Mouse (Mus musculus): ENCODE results near the gene Prkag2. TPM values are rescaled to one million over a fixed set of nuclear protein-coding genes. Genes with fewer than 3 reads are reported as not detected.
A peak's percentile ranks its signal among the peaks of the same experiment; 100 is the strongest.
"Not testable (repeated sequence)": the region's sequence is repeated elsewhere in the genome, so short reads cannot be mapped to it uniquely, and the experiment has no call there.

The Prkag2 gene
- total RNA-seq, 2 experiments from 2014 or later, result 6.9 to 9.1 TPM

DNA sequence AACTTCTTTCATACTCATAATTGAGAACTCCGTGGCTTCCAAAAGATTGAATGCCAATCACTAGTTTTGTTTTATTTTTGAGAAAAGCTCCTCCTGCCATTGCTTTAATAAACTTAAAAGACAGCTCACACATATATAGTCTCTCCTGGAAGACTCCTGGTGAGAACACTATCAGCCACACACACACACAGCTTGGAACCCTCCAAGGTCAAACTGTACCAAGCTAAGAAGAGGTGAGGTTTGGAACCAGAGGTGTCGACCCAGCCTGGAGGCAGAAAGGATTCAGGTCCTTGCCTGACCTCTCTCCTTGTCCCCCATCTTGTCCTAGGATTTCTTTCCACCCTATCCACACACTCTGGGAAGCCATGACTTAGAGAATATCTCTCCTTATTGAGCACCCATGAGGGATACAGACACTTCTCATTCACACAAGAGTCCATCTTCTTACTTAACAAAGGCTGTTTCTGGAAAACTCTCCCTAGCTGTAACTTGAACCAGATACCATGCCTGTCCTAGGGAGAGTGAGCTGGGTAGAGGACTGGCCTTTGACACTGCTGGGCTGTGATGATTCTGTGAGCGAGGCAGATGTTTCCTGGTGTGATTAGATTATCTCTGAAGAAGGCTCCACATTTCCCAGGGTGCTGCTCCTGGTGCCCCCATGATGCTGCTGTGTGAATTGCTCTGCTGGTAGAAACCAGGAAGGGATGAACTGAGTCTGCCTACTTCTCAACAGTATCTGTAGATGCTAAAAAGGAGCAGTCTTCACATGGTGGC is 245.4 kb downstream of the Prkag2 start:
- peak; percentile 92 for ATAC-seq (replicated peaks; ENCODE audit: low FRiP score, low TSS enrichment, poor library complexity, severe bottlenecking)

DNA sequence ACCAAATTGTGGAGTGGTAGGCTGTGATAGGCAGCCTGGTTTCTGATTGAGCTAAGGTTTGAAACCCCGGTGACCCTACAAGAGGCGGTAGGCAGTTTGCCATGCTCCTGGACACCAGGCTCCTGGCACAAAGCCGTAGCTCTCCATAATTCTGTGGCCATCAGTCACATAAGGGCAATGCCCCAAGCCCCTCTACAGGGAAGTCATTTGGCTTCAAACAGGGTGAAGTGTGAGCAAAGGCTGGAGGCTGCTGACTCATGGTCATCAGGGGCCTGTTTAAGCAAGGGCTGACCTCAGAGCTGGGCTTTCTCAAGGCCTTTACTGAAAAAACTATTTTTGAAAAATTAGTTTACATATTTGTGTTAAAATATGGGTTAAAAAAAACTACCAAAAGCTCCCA is 246.2 kb downstream of the Prkag2 start:
- ATAC-seq (replicated peaks; ENCODE audit: low FRiP score, low TSS enrichment, poor library complexity, severe bottlenecking), result no peak

DNA sequence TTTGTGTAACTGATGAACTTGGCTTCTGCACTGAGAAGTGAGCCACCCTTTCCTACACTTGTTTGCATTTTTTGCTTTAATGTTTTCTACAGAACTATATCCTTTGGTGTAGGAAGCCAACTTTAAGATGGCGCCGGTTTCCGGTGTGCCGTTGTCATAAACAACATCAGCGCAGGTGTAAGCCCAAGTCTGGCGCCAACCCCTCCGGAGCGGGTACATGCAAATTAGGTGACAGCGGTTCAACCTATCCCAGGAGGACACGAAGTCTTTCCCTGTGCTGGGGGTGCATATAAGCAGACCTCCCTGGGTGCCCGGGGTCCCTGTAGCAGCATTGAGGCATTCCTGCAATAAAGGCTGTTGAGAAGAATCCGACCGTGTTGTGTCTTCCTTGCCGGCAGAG is 252.2 kb downstream of the Prkag2 start:
- not testable (repeated sequence) for ATAC-seq (replicated peaks; ENCODE audit: low FRiP score, low TSS enrichment, poor library complexity, severe bottlenecking)

DNA sequence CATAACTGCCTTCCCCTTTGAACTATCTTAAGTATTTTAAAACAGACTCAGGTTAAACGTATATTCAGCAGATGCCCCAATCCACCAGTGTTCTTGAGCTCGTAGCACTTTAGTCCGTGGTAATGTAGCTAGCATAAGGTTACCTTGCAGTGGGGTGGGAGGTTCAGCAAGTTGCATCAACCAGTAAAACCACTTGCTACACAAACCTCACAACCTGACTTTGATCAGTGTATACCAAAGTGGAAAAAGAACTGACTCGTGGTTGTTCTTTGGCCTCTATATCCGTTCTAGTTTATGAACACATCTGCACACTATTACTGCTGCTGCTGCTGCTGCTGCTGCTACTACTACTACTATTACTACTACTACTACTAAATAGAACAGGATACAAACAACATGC is 256.6 kb downstream of the Prkag2 start:
- no peak for ATAC-seq (replicated peaks; ENCODE audit: low FRiP score, low TSS enrichment, poor library complexity, severe bottlenecking)

DNA sequence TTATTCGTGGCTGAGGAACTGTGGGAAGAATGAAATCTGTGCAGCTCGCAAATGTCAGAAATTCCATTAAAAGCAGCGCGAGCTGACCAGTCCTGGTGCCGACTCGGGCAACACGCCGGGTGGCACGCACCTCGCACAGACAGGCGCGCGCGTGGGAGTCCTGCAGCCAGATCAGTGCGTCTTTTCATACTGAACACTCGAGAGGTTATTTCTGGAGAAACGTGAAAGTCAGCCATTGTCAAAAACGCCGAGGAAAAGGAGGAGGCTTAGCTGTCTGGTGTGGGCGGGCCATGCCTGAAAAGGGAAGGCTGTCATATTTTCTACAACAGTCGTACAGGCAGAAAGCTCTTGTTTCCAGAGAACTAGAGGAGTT is 257.4 kb downstream of the Prkag2 start:
- peak; percentile 13 for ATAC-seq (replicated peaks; ENCODE audit: low FRiP score, low TSS enrichment, poor library complexity, severe bottlenecking)

DNA sequence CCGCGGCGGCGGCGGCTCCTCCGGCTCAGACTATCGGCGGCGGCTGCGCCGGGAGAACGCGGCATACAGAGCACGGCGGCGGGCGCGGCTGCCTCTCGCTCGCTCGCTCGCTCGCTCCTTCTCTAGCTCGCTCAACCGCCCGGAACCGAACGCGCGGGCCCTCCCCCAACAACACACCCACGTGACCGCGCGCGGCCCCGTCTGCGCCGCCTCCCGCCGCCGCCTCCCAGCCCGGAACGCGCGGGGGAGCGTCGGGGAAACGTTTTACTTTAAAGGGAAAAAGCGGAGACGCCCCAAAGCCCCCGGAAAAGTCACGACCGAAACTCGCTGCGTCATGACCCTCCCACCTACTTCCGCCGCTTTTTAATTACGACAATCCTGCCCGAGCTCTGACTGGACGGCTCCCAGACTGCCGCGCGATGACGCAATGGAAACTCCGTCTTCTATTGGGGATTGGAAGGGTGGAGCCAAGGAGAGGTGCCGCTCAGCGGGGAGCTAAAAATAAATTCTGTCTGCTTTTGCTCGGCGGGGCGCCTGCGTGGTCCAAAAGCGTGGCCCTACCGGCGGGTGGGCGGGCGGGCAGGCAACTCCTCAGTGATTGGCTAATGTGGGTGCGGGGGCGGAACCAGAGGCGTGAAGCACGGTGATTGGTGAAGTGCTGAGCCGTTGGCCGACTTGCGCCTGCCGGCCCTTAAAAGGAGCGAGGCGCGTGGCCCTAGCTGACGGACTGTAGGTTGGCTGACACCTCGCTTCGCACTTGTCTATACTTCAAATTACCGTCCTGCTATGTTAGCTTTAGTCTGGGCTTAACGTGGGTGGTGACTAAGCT is 258.0 kb downstream of the Prkag2 start, which contains the start of gene Rheb:
Gene Rheb, minus strand, starts transcription at position 351 of the 829 bp plus-strand sequence.
- peak; percentile 89 for ATAC-seq (replicated peaks; ENCODE audit: low FRiP score, low TSS enrichment, poor library complexity, severe bottlenecking)

DNA sequence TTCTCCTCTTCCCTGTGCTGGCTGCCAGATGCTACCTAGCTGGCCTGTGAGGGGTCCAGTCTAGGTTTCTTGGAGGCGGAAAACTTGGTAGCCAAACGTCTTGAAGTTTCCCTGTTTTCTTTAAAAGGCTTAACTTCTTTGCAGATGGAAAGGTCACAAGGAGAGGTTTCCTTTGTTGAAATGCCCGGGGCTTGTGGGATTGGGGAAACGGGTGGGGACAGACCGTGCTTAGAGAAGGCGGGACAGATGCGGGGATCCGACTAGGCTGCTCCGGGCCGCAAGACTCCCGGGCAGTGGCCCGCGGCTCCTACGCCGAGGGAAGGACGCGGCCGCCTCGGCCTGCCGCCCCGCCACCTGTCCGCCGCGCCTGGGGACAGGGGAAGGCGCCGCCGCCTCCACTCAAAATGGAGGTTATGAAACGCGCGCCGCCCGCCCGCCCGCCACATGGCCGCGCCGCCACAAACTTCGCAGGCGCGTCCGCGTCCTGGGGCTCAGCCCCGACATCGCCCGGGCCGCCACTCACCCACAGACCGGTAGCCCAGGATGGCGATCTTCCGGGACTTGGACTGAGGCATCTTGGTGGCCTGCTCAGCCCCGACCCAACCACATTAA is 258.7 kb downstream of the Prkag2 start:
- ATAC-seq (replicated peaks; ENCODE audit: low FRiP score, low TSS enrichment, poor library complexity, severe bottlenecking), result no peak

DNA sequence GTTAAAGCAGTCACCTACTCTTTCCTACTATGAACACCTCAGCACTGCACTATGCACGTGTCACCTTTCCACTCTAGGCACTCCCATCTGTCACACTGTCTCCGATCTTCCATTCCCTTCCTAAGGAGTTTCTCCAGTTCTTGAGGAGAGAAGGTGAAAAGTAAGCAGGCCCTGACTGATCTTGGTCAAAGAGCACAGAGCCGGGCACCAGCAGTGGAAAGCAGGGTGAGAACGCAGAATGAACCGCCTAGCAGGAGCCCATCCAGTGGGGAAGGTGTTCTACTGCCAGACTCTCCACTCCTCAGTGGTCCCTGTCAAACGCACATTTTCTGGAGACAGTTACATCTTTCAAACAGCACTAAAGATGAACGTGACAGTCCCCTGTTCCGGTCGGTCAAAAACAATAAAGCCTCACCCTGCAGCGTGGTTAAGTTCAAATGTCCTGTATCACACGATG is 259.4 kb downstream of the Prkag2 start:
- ATAC-seq (replicated peaks; ENCODE audit: low FRiP score, low TSS enrichment, poor library complexity, severe bottlenecking), result no peak

DNA sequence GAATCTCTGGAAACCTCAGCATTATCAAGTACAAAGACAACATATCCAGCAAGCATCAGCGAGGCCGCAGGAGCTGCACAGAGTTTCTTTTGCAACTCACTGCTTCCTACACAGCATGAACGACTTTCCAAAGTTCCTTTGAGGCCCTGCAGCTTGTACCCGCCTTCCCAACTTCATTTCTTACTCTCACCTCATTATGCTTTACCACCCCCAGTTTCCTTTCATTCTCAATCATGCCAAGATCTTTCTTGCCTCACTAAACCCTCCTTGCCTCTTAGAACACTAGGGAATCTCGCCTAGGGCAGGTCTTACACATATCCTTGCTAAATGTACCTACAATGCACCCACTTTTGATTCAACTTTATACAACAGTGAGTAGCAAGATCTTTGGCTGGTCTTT is 266.0 kb downstream of the Prkag2 start:
- no peak for ATAC-seq (replicated peaks; ENCODE audit: low FRiP score, low TSS enrichment, poor library complexity, severe bottlenecking)

DNA sequence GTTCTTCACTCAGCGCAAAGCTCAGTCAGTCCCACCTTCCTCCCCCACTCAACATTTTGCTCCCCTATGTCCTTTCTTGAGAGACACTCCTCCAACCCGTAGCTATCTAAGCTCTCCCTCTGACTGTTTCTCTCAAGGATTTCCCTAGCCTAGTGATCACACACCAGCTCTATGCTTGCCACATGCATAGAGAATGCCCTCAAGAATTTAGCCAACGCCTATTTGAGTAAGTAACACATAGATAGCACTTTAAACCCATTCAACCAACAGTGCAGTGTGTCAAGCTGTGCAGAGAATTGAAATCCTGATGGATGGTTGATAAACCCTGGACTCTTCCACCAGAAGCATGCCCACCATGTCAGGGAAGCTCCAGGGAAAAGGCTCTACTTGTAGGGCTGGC is 268.5 kb downstream of the Prkag2 start:
- ATAC-seq (replicated peaks; ENCODE audit: low FRiP score, low TSS enrichment, poor library complexity, severe bottlenecking), result no peak

DNA sequence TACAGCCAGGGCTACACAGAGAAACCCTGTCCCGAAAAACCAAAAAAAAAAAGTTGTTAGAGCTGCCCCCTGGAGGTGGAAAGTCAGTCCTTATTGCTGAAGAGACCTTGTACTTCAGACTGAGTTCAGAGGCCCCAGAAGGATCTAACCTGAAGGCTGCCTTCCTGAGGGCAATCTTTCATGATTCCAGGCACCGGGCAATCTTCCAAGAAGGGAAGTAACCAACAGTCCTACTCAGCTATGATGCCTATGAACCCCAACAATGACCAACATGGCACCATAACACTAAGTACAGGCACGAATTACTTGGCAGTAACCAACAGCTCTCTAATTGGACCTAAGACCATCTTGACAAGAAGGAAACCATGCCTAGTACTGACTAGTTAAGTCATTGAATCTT is 272.0 kb downstream of the Prkag2 start:
- no peak for ATAC-seq (replicated peaks; ENCODE audit: low FRiP score, low TSS enrichment, poor library complexity, severe bottlenecking)

DNA sequence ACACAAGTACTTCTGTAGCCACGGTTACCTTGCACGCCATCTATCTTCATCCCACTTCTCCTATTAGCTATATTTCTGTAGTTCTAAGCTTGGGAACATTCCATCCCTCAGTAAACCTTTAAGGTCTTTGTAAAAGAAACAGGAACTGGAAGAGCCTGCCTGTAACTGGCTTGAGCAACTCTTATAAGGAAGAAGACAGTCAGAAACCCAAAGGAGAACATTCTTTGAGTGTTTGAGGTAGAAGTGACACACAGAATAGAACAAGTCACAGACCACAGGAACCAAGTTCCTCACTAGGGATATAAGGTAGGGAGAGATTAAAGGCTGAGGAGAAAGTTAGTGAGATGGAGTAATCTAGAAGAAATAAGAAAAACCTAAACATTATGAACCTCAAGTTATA is 273.3 kb downstream of the Prkag2 start:
- no peak for ATAC-seq (replicated peaks; ENCODE audit: low FRiP score, low TSS enrichment, poor library complexity, severe bottlenecking)

DNA sequence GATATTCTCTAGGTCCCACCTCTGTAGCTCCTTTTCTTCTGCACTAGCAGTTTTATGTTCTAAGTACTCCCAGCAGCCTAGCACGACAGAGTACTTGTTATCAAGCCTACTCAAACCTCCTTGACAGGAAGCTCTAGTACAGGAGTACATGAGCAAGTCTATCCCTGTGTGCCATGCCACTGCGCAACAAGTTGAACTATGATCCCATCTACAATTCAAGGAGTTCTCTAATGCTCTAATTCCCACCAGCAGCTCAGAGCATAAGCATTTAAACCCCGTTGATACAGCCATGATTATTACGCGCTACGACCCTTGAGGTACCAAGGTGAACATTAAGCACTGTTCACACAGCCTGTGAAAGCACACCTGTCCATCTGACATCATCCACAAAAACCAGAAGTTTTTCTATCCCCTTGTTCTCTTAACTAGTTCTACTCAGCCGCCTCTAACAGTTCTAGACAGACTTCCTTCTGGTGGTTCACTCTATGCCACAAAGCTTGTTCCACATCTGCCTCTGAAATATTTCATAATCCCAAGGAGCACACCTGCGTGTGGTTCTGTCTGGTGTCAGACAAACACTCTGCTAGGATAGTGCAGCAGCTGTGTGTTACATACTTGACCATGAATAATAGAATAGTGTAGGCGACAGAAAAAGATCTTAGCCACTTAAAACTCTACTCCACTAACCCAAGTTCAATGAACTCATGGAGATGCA is 274.2 kb downstream of the Prkag2 start:
- ATAC-seq (replicated peaks; ENCODE audit: low FRiP score, low TSS enrichment, poor library complexity, severe bottlenecking), result no peak

DNA sequence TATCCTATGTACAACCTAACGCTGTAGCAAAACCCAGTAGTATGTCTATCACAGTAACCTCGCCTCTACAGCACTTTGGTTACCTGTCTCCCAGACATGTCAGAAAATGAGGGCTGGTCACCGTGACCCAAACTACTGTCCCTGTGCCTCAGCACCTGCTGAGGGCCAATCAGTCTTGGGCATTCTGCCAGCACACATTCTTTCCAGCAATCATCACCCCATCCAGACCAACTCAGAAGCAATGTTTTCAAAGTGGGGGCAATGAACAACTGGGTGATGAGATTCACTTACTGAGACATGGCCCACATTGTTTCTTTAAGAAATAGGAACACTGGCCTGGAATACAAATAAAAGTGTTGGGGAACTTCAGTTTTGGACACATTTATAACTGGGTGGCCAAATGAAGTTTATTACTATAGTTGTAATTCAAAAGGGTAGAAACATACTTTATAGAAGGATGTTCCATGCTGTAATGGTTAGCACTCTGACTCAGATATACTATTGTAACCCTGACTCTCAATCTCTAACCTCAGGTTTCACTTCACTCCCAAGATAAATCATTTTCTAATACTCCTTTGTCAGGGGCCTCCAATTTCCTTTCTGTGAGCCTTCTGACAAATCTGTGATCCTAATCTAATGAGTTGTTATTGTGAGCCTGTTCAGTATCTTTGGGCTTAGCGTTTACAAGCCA is 274.9 kb downstream of the Prkag2 start:
- ATAC-seq (replicated peaks; ENCODE audit: low FRiP score, low TSS enrichment, poor library complexity, severe bottlenecking), result peak; percentile 51; the same call in 1 of the 2 replicates

DNA sequence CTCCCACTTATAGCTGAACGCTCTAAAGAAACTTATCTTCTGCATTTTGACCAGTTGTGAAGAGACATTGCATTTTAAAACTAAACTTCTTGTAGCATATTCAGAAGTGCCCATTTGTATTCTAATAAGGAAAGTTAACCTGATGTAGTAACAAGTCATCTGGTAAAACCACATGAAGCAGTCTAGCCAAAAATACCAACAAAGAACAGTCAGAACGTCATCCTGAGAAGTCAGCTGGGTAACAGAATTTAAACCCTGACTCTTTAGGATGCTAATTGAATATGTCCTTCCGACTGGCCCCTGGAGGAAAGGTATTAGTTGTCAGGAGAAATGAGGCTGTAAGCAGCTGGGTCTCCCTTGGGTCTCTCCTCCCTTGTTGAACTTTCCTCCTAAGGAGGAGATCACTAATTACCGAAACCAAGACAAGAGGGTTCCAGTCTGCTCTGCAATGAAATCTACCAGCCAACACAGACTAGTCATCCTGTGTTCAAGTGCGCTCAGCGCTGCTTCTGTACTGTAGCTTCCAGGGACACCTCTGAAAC is 276.5 kb downstream of the Prkag2 start:
- ATAC-seq (replicated peaks; ENCODE audit: low FRiP score, low TSS enrichment, poor library complexity, severe bottlenecking), result no peak

DNA sequence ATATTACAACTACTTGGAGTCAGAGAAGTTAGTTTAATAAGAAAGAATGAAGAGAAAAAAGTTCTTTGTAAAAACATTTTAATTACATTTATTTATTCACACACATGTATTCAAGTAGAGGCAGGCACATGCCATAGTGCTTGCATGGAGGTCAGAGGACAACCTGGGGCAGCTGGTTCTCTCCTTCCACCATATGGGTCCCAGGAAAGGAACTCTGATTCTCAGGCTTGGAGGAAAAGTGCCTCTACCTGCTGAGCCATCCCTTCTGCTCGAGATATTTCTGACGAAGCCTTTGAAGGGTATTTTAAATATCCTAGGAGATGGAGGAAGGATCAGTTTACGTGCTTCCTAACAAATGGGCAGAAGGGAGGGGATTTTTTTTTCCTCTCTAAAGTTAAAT is 277.7 kb downstream of the Prkag2 start:
- ATAC-seq (replicated peaks; ENCODE audit: low FRiP score, low TSS enrichment, poor library complexity, severe bottlenecking), result no peak

DNA sequence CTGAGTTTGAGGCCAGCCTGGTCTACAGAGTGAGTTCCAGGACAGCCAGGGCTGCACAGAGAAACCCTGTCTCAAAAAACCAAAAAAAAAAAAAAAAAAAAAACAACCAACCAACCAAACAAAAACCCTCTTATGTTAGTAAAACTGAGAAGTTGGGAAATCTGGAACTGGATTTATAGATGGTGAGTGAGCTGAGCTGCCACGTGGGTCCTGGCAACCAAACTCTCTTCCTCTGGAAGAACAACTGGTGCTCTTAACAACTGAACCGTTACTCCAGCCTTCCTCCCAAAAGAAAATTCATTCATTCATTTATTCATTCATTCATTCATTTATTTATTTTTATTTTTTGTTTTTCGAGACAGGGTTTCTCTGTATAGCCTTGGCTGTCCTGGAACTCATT is 278.2 kb downstream of the Prkag2 start:
- ATAC-seq (replicated peaks; ENCODE audit: low FRiP score, low TSS enrichment, poor library complexity, severe bottlenecking), result not testable (repeated sequence)

DNA sequence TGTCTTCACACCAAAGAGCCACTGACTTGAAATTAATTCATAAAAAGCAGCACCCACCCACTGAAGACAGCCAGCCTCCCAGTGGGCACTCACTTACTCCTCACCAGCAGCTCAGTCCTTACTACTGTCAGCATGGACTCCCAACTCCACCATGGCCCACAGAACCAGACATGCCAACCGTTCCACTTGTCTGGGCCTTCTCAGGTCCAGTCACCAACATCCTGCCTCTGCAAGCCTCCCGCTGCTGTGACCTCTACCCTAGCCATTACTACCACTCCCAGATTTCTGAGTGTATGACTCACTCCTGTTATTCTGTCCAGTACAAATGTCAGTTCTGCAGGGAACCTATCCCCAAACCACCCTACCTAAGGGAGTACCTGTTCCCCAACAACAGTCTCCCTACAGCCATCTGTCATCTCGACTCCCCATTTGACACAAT is 279.0 kb downstream of the Prkag2 start:
- ATAC-seq (replicated peaks; ENCODE audit: low FRiP score, low TSS enrichment, poor library complexity, severe bottlenecking), result no peak

DNA sequence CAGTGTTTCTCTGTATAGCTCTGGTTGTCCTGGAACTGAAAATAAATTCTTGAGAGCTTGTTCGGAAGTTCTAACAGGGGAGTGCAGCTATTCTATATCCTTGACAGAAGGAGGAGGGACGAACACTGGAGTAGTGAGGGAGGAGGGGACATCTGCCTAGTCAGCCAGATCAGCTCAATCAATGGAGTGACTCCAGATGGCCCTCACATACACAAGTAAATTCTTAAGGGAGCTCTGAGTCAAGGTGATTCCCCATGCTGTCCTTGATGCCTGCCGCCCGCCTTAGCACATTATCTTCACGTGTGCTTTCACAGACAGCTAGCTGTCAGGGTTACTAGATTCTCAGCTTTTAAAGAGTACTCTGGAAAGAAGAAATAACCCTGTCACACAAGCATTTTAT is 279.8 kb downstream of the Prkag2 start:
- ATAC-seq (replicated peaks; ENCODE audit: low FRiP score, low TSS enrichment, poor library complexity, severe bottlenecking), result no peak
